Mouse (Mus musculus): ENCODE data around the gene Fras1.

Gene Fras1

DNA sequence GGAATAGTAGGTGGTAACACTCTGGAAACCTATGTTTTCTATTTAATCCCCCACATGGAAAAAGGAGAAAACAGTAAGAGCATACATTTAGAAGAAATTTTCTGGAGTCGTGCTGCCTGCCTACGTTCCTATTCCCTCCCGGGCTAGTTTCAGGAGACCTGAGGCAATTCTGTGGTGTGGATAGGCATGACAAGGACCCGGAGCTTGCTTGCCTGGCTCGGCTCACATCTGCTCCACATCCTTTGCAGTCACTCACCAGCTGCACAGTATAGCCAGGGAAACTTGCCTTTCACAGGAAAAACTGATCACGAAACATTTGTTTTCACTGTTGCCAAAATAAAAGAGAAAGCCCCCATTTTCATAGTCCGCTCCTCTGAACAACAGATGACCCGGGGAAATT, 325.2 kb downstream of the Fras1 start:
- WGBS: 46% methylated on average over 8 of the region's 8 CpGs

DNA sequence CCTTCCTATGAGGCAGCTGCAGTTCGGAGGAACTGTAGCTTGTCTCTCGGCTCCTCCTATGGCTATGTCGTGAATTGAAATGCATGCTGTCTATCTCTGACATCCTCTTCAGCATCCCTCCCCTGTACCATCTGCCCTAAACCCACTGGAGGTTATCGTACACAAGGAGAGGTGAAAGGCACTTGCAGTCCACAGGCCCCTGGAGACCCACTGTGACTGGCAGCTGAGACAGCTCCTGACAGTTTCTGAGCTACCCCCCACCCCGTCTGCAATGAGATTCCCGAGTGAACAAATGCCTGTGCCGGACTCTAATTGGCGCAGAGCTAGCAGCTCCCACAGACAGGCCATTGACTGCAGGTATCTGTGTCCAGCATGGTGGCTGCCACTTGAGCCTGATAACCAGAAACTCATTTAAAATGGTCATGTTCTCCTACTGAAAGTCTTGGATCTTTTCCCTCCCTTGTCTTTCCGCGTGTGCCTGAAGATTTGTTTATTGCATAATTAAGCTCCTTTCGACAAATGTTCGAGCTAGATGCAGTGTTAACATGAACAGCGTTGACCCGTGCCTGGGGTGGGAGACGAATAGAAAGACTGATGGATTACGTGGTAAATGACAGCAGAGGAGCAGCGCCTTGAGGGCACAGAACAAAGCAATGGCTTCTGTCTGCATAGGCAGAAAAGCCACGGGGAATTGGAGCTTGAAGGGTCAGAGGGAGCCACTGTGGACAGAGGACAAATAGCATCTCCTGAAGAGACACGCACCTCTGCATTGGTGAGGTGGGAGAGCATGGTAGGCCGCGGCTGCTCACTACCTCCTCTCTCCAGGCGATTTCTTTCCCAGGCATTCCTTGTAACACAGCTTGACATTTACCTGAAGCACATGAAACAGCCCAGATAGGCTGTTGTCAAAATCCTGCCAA, 329.2 kb downstream of the Fras1 start:
- WGBS: 58% methylated on average over 22 of the region's 22 CpGs

DNA sequence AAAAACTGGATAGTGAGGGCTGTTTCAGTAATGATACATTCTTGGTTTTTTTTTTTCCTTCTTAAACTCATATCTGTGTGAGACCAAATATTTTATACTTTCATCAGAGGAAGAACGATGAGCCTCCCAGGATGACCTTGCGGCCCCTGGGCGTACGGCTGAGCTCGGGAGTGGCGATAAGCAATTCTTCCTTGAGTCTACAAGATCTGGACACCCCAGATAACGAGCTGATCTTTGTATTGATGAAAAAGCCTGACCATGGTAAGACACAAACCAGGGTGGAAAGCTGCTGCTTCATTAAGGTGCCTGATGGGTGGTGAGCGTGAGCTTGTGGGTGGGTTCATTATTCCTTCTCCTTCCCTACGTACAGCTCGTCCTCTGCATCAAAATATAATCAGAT, 334.8 kb downstream of the Fras1 start:
- WGBS: 75% methylated on average over 10 of the region's 10 CpGs

DNA sequence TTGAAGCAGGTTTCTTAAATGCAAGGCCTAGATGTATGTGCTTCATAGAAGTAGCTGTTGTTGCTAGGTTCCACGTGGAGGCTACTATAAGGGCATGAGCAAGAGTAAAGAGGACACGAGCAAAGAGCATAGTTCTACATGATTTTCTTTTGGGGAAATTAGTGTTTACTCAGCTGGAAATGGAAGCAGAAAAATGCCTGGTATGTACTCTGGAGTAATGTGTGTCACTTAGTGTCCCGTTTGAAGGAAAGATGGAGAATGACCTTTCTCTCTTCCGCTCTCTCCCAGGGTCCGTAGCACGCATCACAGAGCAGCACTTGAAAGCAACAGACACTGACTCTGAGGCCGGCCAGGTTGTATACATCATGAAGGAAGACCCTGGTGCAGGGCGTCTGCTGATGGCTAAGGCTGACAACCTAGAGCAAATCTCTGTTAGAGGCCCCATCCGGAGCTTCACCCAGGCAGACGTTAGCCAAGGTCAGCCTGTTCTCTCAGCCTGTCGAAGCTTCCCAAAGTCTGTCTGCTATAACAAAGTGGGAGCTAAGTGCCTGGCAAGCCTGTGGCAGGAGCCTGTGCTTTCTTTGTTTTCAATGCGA, 338.4 kb downstream of the Fras1 start:
- 73% methylated on average over 12 of the region's 12 CpGs for WGBS

DNA sequence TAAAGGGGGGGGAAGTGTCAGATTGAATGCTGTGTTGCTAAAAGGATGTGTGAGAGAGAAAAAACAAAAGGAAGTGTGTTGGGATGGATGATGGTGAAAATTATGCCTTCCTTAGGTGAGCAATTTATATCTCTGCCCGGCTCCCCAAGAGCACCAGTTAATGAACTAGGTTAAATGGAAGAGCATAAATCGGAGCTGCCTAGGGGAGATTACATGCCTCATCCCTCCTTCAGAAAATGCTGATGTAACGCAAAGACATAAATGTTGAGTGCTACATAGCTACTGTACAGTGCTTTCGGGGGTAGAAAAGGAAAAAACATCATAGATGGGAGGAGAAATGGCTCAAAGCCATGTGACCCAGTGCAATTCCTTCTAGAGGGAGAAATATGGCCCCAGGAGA, 339.0 kb downstream of the Fras1 start:
- WGBS: 93% methylated on average over 4 of the region's 4 CpGs

DNA sequence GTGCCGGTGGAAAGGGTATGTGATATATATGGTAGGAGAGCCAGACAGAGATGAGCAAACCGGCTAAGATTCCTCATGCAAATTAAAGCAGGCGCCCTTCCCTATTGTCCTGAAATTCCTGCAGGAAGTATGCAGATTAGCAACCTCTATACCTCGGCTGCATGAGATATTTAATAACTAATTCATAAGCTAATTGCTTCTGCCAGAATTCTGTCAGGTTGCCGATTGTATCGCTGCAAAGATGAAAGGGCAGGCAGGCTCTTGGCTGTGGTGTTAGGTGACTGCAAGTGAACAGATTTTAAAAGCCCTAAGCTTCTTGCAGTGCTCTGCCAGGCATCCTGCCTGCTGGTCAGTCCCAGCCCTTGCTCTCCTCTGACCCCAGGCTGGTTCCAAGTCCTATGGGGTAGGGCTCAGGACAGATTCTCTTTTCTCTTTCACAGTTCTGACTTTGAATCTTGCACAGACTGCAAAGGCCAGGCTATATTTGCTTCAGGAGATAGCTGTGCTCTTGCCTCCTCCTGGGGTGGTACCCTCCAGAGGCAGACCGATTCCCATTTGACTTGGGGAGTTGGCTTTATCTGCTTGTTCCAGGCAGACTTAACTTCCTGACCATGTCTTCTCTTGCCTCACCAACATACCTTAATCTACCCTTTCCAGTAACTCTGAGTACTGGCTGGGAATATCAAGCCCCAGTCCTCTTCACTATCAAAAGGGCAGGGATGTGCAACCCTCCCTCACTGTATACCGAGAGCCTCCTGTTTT, 342.7 kb downstream of the Fras1 start:
- WGBS: 60% methylated on average over 8 of the region's 8 CpGs

DNA sequence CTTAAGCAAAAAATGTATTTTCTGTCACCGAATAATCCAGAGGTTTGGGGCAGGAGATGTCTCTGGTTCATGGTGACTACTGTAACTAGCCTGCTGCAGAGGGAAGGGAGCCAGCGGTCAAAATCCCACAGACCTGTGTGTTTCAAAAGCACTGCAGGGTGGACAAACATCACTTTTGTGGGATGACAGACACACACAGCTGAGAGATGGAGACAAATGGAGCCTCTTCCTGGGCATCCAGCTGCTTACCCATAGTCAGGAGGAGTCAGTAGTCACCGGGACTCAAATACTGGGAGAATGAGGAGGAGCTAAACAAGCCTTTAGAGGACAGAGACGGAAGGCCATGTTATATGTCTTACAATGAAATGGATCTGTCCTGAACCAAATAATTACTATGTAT, 343.9 kb downstream of the Fras1 start:
- WGBS: 92% methylated on average over 4 of the region's 4 CpGs

DNA sequence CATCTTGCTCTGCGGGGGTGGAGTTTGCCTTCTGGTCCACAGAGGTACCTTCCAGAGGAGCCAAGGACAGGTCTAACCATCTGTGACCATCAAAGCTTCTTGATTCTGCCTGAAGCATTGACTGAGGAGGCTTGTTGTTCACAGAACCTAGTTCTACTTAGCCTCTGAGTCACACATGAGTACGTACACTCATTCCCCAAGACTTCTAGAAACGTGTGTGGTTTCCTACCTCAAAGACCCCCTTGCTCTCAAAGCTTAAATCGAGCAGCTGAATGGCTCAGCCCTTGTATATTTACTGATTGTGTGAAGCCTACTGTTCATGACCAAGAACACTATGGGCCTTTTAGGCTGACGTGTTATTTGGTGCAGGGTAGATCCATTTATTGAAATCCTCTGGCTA, 344.8 kb downstream of the Fras1 start:
- 93% methylated on average over 5 of the region's 5 CpGs for WGBS

DNA sequence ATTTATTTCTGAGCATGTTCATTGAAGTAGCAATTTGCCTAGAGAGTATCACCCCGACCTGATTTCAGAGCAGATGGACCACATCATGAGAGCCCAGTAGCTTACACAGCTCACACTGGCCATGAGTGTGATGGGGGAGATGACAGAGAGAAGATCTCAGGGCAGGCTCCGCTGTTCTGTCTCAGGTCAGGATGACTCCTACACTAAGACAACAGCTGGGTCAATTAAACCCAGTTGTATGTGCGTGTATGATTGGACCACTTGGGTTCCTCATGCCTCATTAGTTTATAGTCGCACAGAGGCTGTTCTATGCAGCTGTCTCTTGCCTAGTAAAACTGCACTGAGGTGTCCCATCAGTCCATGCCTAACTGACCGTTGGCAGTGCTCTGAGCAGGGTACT, 345.5 kb downstream of the Fras1 start:
- 92% methylated on average over 5 of the region's 5 CpGs for WGBS

DNA sequence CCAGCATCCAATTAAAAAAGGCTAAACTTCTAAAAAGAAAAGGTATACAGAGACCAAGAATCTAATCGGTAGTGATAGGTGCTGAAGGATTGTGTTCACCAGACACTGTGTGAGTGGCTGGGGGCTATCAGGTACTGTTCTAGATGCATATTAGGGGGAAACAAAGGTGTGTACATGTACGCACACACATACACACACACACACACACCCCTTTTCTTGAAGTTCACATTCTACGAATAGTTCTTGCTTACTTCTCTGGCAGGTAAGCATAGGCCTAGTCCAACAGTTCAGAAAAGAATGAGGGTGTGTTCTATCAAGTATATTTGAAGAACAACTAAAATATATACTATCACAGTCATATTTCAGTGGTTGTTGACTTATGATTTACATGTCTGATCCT, 348.9 kb downstream of the Fras1 start:
- WGBS: 75% methylated on average over 3 of the region's 3 CpGs

DNA sequence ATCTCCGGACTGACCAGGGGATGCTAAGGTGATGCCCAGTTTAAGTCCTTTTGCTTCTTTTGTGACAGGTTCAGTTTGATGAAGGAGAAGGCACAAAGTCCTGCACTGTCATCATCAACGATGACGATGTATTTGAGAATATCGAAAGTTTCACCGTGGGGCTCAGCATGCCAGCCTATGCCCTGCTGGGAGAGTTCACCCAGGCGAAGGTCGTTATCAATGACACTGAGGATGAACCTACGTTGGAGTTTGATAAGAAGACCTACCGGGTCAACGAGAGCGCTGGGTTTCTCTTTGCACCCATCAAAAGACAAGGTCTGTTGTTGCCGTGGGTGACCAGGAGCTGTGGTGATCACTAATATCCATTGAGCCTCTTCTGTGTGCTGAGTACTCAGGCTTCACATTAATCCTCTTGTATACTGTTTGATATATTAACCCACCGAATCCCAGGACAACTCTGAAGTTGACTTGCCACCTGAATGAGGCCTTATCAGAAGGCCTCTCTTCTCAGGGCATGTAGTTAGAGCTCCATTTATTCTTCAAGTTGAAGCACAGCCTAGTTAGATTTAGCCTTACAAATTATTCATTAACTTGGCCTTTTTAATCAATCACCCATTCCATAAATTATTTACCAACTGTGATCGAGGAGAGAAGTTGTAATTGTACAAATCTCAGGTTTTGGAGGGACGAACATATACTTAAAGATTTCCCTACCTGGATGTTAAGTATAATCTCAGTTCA, 365.6 kb downstream of the Fras1 start:
- WGBS: 92% methylated on average over 15 of the region's 15 CpGs

DNA sequence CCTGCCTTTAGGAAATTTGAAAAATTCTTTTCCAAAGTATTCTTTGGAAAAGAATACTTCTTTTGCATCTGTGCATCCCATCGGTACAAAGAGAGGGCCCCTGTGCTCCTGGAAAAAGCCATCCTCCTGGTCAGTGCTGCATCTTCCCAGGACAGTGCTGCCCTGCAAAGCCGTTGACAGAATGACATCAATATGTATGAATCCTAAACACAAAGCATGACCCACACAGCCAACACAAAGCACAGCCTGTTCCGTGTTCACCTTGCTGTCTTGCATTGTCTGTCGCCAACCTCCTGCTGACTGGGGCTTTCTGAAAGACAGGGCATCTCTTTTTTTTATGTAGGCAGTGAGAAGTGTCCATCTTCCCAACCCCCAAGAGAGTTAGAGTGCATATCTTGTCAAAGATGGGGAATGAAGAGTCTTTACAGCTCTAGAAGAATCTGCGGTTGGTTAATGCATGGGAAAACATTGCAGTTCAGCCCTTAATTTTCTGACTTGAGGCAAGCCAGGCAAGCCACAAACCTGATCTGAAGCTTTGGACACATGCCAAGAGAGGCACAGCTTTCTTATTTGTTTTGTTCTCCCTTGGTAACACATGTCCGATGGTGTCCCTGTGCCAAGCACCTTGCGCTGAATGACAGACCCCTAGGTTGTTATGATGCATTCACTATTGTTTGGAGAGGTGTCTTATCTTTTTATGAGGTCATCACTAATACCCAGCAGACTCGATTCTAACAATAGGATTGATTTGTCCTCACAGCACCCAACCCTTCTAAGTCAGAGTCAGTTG, 373.6 kb downstream of the Fras1 start:
- WGBS: 69% methylated on average over 8 of the region's 8 CpGs

DNA sequence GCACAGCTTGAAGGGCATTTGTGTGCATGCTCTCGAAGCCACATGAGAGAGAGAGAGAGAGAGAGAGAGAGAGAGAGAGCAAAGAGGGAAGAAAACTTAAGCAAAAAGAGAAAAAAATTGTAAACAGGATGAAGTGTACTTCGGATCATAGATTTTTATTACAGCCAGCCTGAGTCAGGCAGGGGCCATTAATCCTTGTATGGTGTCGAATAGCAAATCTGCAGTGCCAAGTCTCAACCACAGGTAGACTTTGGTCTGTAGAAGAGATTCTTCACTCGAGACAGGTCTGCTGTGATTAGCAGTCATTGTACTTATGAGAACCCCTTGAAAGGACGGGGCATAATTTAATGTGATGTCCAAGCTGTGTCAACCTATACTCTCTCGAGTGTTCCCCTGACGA, 383.9 kb downstream of the Fras1 start:
- WGBS: 91% methylated on average over 7 of the region's 7 CpGs

DNA sequence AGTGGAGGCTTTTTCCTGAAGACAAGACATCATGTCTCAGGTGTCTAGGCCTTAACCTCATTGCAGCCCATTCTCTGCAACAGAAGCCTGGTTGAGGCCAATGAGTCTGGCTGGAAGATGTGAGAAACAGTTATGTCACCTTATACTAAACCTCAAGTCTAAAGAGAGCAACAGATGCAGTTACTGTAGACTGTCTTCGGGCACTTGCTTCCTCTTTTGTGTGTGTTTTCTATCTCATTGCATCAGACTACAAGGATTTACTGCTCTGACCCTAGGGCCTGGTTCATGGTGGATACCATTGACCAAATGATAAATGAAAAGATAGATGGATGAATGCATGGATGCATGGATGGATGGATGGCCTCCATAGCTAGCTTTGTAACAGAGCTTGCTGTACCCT, 388.3 kb downstream of the Fras1 start:
- 89% methylated on average over 1 of the region's 1 CpGs for WGBS

DNA sequence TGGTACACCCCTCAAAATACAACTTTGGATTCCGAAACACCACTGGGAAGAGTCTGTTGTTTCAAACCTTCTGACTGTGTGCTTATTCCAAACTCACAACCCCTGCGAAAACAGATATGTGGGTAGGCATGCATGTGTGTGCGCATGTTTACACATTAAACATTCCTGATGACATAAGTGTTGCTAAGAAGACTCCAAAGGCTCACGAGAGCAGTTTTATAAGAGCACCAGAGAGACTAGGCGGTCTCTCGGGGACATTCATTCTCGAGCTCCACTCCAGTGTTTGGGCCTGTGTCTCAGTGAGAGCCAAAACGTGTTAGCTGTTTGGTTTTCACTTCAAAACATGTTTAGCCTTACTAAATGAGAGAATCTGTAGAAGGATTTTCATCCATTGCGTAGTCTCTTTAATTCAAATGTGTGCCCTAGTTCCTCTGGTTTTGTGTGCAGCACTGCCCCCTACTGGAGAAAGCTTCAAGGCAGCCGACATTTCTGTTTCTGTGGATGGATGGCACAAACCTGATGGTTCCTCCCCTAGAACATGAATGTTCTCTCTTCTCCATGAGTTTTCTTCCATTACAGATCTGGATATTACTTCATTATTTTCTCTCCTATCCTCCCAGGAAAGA, 395.2 kb downstream of the Fras1 start:
- 30% methylated on average over 10 of the region's 10 CpGs for WGBS

DNA sequence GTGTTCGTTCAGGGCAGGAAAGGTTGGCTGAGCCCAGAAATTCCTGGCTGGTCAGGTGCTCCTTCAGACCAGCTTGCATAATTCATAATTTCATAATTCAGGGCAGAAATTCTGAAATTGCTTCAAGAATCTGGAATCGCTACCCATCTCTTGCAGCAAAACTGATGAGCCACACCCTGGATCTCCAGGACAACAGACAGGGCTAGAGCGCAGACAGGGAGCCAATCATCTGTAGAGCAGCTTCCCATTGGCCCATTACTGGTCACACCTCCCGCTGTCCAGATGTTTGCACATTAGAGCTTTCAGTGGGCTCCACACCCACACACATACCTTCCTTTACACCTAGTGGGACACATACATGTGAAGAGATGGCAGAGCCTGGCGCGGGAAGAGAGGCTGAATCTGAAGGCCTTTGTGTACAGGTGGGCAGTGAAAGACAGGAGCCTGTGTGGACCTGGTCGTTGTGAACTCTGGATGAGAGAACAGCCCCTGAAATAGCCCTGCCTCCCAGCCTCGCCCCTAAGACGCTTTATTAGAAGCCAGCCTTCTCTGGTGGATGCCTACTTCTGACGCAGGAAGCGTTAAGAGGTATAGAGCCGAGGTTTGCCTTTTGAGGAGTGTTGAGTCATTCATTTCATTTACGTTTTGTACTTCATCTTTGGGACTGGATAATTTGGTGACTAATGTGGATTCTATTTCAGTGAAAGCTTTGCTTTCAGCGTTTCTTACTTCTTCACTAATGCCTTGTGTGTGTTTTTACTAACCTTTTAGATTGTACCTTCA, 409.9 kb downstream of the Fras1 start:
- 71% methylated on average over 14 of the region's 14 CpGs for whole genome bisulfite sequencing

DNA sequence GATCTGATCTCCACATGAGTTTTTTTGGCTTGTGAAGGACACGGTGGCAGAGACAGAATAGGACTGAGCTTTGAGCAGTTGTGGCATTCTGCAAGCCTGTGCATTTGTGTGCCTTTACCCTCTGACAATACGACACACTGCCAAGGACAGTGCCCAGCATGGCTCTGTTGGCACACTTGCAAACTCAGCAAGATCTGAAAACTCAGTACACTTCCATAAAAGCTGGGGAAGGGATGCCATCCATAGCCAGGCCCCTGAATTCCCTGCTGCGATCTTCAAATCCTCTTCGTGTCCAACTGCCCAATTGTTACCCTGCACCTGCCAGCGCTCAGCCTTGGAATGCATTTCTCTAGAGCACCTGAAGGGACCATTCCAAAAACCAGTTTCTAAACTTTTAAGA, 411.3 kb downstream of the Fras1 start:
- WGBS: 87% methylated on average over 5 of the region's 5 CpGs

DNA sequence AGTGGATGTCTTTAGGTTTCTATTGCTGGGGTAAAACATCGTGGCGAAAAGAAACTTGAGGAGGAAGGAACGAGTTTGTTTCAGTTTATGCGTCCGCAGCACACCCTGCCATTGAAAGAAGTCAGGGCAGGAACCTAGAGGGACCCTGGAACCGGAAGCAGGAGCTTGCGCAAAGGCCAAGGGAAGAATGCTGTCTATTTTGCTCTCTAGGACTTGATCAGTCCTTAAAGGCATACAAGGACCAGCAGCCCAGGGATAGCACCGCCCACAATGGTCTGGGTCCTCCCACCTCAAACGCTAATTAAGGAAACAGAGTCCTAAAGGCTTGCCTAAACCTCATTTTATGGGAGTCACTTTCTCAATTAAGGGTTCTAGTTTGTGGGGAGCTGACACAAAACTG, 418.7 kb downstream of the Fras1 start:
- 64% methylated on average over 9 of the region's 9 CpGs for WGBS

DNA sequence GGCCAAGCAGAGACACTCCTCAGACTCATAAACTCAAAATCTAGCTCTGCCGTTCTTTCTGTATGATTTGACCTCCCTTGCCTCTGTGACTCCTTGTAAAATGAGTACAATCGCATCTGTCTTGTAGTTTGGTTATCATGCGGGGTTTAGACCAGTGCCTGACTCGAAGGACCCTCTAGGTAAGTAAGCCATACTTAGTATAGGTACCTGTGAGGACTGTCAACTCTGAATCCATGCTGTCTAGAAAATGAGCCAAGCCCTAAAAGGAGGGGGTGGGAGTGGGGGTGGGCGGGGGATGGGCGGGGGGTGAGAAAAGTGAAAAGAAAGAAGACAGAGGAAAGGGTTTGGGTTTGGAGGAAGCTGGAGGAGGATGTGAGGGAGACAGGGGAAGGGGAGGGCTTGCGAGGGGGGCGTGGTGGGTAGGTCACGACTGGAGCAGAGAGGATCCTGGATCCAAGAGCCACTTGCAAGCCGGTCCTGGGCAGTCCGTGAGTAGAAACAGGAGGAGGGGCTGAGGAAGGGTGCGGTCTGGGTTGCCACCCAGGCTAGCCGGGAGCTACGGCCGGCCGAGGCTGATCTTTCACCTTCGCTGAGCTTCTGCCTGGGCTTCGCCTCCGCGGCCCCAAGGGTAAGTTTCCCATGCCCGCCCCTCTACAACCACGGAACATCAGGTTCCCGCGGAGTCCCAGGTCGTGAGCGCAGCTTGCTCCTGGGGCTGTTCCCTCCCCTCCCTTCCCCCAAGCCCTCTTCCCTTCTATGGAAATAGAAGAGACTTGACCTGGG, 419.4 kb downstream of the Fras1 start, which contains the start of gene Anxa3:
Gene Anxa3, plus strand, starts transcription at position 404 of the 783 bp plus-strand sequence.
- WGBS: 12% methylated on average over 26 of the region's 26 CpGs
